Mouse (Mus musculus): ENCODE results near the gene Ifitm1. TPM values are rescaled to one million over a fixed set of nuclear protein-coding genes. Genes with fewer than 3 reads are reported as not detected.

Gene Ifitm1
- polyA plus RNA-seq, 2 experiments: 30.9 to 35.7 TPM

DNA sequence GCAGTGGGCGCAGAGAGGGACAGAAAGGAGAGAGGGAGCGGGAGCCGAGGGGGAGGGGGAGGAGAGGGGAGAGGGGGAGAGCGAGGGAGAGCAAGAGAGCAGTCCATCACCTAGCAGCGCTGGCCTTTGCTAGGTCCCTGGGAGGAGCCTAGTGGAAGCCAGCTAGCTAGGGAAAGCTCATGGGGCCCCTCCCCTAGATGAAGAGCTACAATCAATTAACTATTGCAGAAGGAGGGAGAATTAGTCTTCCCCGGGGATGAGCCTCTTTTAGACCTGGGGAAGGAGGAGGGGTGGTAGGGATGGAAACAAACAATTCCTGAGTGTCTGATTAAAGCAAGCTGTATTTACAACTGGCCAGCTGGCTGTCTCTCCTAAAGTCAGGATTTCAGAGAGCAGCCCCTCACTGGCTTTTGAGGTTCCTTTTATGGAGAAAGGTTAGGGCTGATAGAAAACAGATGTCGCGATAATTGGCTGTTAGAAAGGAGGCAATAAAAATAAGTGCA is 27.3 kb upstream of the Ifitm1 start:
- H3K4me3 ChIP-seq (ENCODE audit: insufficient read depth in 1 of 2, low read depth in 2 of 2, low read length in 2 of 2): no peak overlapping the region
- no peak overlapping the region for H3K27ac ChIP-seq
- no peak for DNase-seq (ENCODE audit: low read depth in 3 of 3, low spot score in 3 of 3)
- no peaks in the 10 kb centered on the region for H3K36me3 ChIP-seq (replicated peaks; ENCODE audit: control insufficient read depth, insufficient read depth, low read depth)
- no peaks in the 10 kb centered on the region for H3K9me3 ChIP-seq (ENCODE audit: control insufficient read depth, low read length)
- 60% methylated on average over 8 of the region's 8 CpGs for WGBS (ENCODE audit: insufficient replicate concordance)
- no peaks in the 10 kb centered on the region; the same call in none of the 2 replicates for H3K27me3 ChIP-seq (ENCODE audit: control insufficient read depth, insufficient read depth, low read length)
- peaks cover 0 to 11% of the 10 kb centered on the region in 2 experiments; a peak in 2 of 4 replicates for H3K4me1 ChIP-seq (replicated peaks; ENCODE audit: control insufficient read depth in 2 of 2, insufficient read depth in 2 of 2, low read length in 1 of 2)
- no peak for ATAC-seq (ENCODE audit: insufficient read depth)
- H3K4me2 ChIP-seq (ENCODE audit: low read depth): no peak overlapping the region
- no peak for TF ChIP-seq EP300 (IDR thresholded peaks at IDR 0.05; ENCODE audit: low read depth)
- no peak for TF ChIP-seq CTCF (IDR thresholded peaks at IDR 0.05; ENCODE audit: low read depth)
- H3K9ac ChIP-seq (replicated peaks): no peak overlapping the region

DNA sequence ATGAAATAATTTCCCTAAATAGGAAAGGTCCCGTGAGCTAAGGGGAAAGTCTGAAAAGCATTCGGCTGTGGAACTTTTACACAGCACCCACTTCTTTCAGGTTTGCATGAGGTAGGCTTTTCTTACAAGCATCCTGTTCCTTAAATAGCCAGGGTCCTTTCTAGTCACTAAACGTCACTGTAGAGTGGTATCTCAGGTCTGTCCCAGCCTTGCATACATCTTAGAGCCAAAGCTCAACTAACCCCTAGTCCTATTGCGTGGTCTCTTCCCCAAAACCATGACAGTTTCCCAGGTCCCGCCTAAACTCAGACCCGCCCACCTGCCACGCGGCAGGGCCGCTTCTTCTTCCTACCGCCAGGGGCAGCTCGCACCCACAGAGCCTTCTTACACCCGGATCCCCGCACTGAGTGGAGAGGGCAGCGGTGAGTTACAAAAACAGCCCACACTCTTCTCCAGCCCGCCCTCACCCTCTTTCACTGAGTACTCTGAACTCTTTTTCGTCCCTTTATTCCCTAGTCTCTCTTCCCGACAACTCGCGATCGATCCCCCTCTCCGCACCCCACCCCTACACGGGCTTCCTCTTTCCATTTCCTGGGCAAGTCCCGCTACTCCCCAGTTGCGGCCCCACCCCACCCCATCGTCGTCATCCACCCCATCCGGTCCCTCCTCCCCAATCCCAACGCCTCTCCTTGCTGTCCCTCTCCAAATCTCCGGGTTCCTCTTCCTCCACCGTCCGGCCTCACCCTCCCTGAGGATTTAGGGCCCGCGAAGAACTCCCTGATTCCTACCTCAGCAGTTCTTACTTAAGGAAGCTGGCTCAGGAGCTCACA is 25.6 kb upstream of the Ifitm1 start, which contains the start of gene Pgghg:
TSS of gene Pgghg (plus strand) at position 170 of the 830 bp plus-strand sequence.
- H3K27ac ChIP-seq: peak within 1 kb of the TSS; percentile 53
- DNase-seq (ENCODE audit: low read depth in 3 of 3, low spot score in 3 of 3): peak; percentile 57 to 62 (median 61)
- no peaks in the 10 kb centered on the region; the same call in 1 of the 2 replicates for H3K36me3 ChIP-seq (replicated peaks; ENCODE audit: control insufficient read depth, insufficient read depth, low read depth)
- 1% methylated on average over 33 of the region's 33 CpGs for WGBS (ENCODE audit: insufficient replicate concordance)
- peak; percentile 96 for TF ChIP-seq CTCF (IDR thresholded peaks at IDR 0.05; ENCODE audit: low read depth)
- no peak for TF ChIP-seq EP300 (IDR thresholded peaks at IDR 0.05; ENCODE audit: low read depth)
- peak within 1 kb of the TSS; percentile 65 for H3K4me2 ChIP-seq (ENCODE audit: low read depth)
- H3K4me1 ChIP-seq (replicated peaks; ENCODE audit: control insufficient read depth in 2 of 2, insufficient read depth in 2 of 2, low read length in 1 of 2): peaks cover 0 to 11% of the 10 kb centered on the region in 2 experiments; a peak in 2 of 4 replicates
- H3K9ac ChIP-seq (replicated peaks): peak within 1 kb of the TSS; percentile 71
- no peaks in the 10 kb centered on the region; the same call in none of the 2 replicates for H3K27me3 ChIP-seq (ENCODE audit: control insufficient read depth, insufficient read depth, low read length)
- peak within 1 kb of the TSS; percentile 55 to 79 for H3K4me3 ChIP-seq (ENCODE audit: insufficient read depth in 1 of 2, low read depth in 2 of 2, low read length in 2 of 2)
- H3K9me3 ChIP-seq (ENCODE audit: control insufficient read depth, low read length): no peaks in the 10 kb centered on the region
- ATAC-seq (ENCODE audit: insufficient read depth): peak; percentile 89

DNA sequence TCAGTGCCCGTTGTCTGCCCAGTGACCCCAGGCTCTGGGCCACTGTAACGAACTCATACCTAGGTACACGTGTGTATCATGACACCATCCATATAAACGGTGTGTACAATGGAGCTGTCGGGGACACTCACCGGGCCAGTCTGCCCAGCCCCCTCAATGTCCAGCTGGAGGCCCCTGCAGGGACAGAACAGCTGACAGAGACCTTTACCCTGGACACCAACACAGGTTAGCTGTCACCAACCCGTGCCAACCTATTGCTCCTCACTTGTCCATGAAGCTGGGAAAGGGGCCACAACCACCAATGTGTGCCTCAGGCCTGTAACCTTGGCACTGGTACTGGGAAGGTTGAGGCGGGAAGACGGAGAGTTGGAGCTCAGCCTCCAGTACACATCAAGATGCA is 24.7 kb upstream of the Ifitm1 start:
- TF ChIP-seq CTCF (IDR thresholded peaks at IDR 0.05; ENCODE audit: low read depth): no peak
- DNase-seq (ENCODE audit: low read depth in 3 of 3, low spot score in 3 of 3) (no peak), ATAC-seq (ENCODE audit: insufficient read depth) (no peak)
- no peaks in the 10 kb centered on the region for H3K9me3 ChIP-seq (ENCODE audit: control insufficient read depth, low read length)
- WGBS (ENCODE audit: insufficient replicate concordance): 49% methylated on average over 9 of the region's 9 CpGs
- peak overlapping the region; percentile 65 for H3K4me2 ChIP-seq (ENCODE audit: low read depth)
- no peaks in the 10 kb centered on the region; the same call in 1 of the 2 replicates for H3K27me3 ChIP-seq (ENCODE audit: control insufficient read depth, insufficient read depth, low read length)
- H3K27ac ChIP-seq: peak overlapping the region; percentile 53; the same call in 1 of the 2 replicates
- H3K9ac ChIP-seq (replicated peaks): no peak overlapping the region; the same call in 1 of the 2 replicates
- peak overlapping the region; percentile 55 to 79 for H3K4me3 ChIP-seq (ENCODE audit: insufficient read depth in 1 of 2, low read depth in 2 of 2, low read length in 2 of 2)
- peaks cover 0 to 18% of the 10 kb centered on the region in 2 experiments; a peak in 2 of 4 replicates for H3K4me1 ChIP-seq (replicated peaks; ENCODE audit: control insufficient read depth in 2 of 2, insufficient read depth in 2 of 2, low read length in 1 of 2)
- H3K36me3 ChIP-seq (replicated peaks; ENCODE audit: control insufficient read depth, insufficient read depth, low read depth): no peaks in the 10 kb centered on the region; the same call in 1 of the 2 replicates

DNA sequence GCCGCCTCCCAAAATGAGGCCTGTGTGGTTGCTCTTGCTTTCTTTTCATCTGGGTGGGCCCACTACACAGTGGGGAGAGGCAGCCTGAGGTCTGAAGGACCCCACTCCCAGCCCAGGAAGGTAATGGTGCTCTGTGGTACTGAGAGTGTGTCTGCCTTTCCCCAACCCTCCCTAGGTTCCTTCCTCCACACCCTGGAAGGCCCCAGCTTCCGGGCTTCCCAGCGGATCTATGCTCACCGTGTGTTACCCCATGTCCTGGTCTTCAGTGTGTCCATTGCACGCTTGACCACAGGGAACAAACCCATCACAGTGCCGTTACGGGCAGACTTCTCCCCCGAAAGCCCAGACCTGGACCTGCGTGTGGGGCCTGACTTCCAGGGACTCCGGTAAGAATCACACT is 24.2 kb upstream of the Ifitm1 start:
- Histone ChIP-seq H3K4me3 (ENCODE audit: insufficient read depth in 1 of 2, low read depth in 2 of 2, low read length in 2 of 2) (no peak overlapping the region), H3K9ac (replicated peaks) (no peak overlapping the region), H3K4me2 (ENCODE audit: low read depth) (no peak overlapping the region), H3K27ac (no peak overlapping the region), H3K36me3 (replicated peaks; ENCODE audit: control insufficient read depth, insufficient read depth, low read depth) (no peaks in the 10 kb centered on the region; the same call in 1 of the 2 replicates), H3K9me3 (ENCODE audit: control insufficient read depth, low read length) (no peaks in the 10 kb centered on the region), H3K27me3 (ENCODE audit: control insufficient read depth, insufficient read depth, low read length) (no peaks in the 10 kb centered on the region), H3K4me1 (replicated peaks; ENCODE audit: control insufficient read depth in 2 of 2, insufficient read depth in 2 of 2, low read length in 1 of 2) (peaks cover 0 to 19% of the 10 kb centered on the region in 2 experiments; a peak in 2 of 4 replicates)
- ATAC-seq (ENCODE audit: insufficient read depth) (no peak), DNase-seq (ENCODE audit: low read depth in 3 of 3, low spot score in 3 of 3) (no peak)
- 82% methylated on average over 10 of the region's 10 CpGs for WGBS (ENCODE audit: insufficient replicate concordance)
- no peak for TF ChIP-seq CTCF (IDR thresholded peaks at IDR 0.05; ENCODE audit: low read depth)
- TF ChIP-seq EP300 (IDR thresholded peaks at IDR 0.05; ENCODE audit: low read depth): no peak

DNA sequence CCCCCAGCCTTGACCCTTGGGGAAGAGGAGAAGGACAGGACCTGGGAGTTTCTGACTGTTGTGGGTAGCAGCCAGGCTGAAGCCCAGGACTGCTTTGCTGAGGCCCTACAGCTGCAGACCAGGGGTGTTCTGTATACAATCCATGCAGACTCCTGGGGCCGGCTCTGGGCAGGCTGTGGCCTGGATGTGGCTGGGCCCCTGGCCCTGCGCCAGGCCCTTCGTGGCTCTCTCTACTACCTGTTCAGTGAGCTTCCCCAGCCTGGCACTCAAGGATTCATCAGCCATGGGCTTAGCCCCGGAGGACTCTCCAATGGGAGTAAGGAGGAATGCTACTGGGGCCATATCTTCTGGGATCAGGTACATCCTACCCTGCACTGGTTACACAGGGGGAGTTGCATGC is 23.7 kb upstream of the Ifitm1 start:
- H3K27ac ChIP-seq: no peak overlapping the region
- no peak overlapping the region for H3K9ac ChIP-seq (replicated peaks)
- H3K36me3 ChIP-seq (replicated peaks; ENCODE audit: control insufficient read depth, insufficient read depth, low read depth): no peaks in the 10 kb centered on the region; the same call in 1 of the 2 replicates
- WGBS (ENCODE audit: insufficient replicate concordance): 78% methylated on average over 4 of the region's 4 CpGs
- no peak for TF ChIP-seq EP300 (IDR thresholded peaks at IDR 0.05; ENCODE audit: low read depth)
- no peak for TF ChIP-seq CTCF (IDR thresholded peaks at IDR 0.05; ENCODE audit: low read depth)
- ATAC-seq (ENCODE audit: insufficient read depth): no peak
- H3K4me3 ChIP-seq (ENCODE audit: insufficient read depth in 1 of 2, low read depth in 2 of 2, low read length in 2 of 2): no peak overlapping the region
- peaks cover 0 to 22% of the 10 kb centered on the region in 2 experiments; a peak in 2 of 4 replicates for H3K4me1 ChIP-seq (replicated peaks; ENCODE audit: control insufficient read depth in 2 of 2, insufficient read depth in 2 of 2, low read length in 1 of 2)
- no peak for DNase-seq (ENCODE audit: low read depth in 3 of 3, low spot score in 3 of 3)
- no peaks in the 10 kb centered on the region for H3K9me3 ChIP-seq (ENCODE audit: control insufficient read depth, low read length)
- H3K4me2 ChIP-seq (ENCODE audit: low read depth): no peak overlapping the region
- no peaks in the 10 kb centered on the region for H3K27me3 ChIP-seq (ENCODE audit: control insufficient read depth, insufficient read depth, low read length)

Data from liver, embryonic 14.5 days (tissue).